Mouse (Mus musculus) spleen, adult 12 weeks (tissue): ENCODE data around the gene Draxin.
"Not testable (repeated sequence)": the region's sequence is repeated elsewhere in the genome, so short reads cannot be mapped to it uniquely, and the experiment has no call there.

ENCODE experiments used
- DNase-seq: peaks from one replicate; pipeline ENCODE4 v3.0.0; 2022; ENCODE audit warnings: low spot score

Gene Draxin

DNA sequence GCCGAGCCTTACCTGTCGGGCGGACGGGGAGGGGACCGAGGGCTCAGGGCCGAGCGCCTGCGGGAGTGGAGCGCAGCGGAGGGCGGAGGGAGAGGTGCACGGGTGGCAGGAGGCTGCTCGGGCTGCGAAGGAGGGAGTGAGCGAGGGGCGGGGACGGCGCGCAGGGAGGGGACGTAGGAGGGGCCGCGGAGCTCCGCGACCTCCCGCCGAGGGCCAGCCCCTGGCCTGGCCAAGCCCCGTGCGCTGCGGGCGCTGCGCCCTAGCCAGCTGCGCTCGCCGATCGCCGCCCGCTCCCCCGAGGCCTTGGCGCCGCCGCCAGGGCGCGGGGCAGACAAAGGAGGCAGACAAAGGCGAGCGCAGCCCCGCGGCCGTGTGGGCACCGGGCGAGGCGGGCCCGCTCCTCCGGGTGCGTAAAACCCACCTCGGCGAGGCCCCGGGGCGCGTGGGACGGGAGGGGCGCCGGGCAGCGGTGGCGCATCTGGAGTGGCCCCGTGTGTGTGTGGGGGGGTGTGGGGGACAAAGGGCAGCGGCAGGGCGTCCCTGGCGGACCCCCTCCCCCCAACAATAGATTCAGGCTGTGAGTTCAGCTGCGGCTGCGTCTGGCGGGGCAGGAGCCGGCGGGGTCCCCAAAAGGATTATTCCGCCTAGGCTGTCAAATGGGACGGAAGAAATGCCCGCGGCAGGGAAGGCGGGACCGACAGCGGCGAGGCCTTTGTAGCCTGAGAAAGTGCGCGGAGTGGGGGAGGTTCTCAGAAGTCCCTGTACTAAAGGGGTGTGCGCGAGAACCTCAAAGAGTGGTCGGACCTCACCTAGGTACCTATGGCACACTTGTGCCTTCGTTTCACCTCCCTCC is at the start of gene Draxin:
TSS of gene Draxin (minus strand) at position 138 of the 853 bp plus-strand sequence.
- no peak for DNase-seq

DNA sequence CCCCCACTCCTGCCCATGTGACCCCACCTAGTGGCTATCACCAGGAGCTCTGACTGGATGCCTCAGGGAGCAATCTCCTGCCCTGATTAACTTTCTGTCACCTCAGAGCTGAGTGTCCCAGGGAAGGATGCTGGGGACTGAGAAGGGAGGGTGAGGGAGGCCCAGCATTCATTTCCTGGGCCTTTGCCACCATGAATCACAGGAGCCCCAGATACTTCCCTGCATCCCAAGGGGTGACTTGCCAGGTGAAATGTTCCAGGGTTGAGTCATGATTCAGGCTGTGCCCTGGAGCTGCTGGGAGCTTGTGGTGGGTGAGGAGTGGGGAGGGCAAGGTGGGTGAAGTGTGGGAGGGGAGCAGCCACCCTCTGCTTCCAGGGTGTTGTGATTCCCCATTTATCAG is 47.2 kb upstream of the Draxin start:
- no peak for DNase-seq

DNA sequence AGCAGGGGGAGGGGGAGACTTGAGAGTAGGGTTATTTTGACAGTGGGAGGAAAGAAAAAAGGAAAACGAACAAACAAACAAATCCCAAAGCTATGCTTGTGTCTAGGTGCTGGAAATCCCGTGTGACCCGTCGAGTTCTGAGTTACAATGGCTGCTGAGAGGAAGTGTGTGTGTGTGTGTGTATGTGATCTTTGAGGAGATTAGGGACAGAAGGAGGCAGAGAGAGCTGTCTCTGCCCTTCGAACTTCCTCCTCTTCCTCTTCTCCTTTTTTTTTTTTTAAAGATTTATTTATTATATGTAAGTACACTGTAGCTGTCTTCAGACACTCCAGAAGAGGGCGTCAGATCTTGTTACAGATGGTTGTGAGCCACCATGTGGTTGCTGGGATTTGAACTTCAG is 46.1 kb upstream of the Draxin start:
- DNase-seq = not testable (repeated sequence)

DNA sequence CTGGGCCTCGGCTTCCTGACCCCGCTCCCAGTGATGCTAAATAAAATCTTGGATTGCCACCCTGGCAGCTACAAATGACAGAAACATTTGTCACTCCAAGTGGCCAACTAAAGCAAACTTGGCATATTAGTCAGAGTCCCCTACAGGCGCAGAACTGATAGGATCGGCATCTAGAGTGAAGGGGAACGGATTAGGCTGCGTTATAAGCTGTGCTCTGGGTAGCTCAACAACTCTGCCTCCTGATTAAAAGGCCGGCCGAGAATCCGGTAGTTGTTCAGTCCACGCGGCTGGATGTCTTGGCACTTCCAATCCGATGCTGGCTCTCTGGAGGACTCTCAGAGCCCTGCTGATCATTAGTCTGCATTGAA is 44.0 kb upstream of the Draxin start:
- DNase-seq = no peak

DNA sequence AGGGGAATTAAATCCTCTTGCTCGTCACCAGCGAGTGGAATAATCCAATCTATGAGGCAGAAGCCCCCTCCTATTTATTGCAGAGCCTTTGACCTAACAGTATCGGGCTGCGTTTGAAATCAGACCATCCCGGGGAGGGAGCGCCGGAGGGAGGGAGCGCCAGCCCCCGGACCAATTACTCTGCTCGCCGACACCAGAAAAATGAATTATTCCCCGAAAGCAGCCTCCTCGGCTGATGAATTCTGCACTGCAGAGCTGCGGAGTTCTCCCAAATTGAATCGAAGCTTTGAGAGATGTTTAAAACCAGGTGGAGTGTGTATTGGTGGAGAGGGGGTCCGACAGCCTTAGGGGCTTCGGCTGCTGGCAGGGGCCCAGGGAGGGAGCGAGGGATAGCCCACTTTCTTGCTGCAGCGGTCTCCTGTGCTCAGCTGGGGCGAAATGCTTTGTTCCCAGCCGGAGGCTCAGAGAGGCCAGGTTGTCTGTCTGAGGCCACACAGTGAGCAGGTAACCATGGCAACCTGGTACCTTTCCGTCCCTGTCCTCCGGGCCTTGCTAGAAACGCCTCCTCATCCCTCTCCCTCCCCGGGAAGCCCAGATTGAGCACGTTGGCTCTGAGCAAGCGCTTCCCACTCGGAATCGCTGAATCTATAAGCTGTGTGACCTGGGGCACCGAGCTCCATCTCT is 43.5 kb upstream of the Draxin start:
- DNase-seq = no peak

DNA sequence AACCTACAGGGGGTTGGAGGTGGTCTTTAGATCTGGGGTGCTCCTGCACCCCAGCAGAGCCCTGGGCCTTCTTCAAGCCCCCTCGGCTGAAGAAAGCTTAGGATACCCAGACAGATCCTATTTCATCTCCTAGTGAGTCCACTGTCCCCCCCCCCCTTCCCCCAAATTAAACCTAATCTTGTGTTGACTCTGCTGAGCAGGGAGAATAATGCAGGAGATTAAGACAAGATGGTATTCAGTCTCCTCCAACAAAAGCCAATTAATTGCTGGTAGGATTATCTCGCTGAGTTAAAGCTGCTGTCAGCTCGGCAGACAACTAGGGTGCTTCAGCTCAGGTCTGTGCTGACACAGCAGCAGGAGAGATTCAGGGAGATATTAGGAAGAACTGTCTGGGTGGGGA is 40.8 kb upstream of the Draxin start:
- no peak for DNase-seq

DNA sequence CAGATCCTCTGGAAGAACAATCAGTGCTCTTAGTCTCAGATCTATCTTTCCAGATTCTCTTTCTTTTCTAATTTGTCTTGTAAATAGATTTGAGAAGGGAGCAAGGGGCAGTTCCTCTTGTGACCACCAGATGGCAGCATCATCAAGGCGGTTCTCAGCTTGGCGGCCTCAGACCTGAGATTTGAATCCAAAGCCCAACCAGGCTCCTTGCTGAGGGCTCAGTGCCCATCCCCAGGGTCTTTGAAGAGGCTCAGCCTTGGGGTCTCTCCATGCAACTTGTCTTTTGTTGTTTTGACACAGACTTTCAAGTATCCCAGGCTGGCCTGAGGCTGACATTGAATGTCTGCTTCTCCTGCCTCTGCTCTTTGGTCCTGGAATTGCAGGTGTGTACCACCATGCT is 40.3 kb upstream of the Draxin start:
- no peak for DNase-seq

DNA sequence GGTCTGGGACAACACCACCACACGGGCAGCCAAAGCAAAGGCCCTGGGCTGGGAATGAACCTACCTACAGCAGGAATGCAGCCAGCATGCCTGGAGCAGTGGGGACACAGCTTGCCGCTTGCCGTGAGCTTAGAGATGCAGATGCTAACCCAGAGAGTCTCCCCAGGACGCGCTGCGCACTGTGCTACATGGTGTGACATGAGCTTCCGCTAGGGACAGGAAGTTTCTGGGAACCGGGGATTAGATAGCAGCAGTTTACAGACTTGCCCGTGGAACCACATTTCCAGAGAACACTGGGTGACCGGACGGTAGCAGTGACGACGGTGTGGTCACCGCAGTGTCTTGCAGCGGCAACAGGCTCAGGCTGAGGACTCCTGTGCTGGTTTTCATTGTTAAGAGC is 39.1 kb upstream of the Draxin start:
- no peak for DNase-seq

DNA sequence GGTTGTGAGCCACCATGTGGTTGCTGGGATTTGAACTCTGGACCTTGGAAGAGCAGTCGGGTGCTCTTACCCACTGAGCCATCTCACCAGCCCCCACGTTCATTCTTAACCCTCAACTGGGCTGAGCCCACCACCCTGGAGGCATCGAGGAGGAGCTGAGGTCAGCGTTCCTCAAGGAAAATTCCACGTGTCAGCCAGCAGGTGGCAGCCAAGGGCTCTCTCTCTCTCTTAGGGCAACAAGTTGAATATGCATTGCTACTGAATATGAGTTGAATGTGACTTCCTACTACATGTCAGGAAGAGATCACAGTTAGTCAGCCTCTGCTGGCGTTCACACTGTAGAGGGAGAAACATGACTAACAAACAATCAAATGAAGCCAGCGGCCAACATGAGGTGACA is 37.8 kb upstream of the Draxin start:
- no peak for DNase-seq

DNA sequence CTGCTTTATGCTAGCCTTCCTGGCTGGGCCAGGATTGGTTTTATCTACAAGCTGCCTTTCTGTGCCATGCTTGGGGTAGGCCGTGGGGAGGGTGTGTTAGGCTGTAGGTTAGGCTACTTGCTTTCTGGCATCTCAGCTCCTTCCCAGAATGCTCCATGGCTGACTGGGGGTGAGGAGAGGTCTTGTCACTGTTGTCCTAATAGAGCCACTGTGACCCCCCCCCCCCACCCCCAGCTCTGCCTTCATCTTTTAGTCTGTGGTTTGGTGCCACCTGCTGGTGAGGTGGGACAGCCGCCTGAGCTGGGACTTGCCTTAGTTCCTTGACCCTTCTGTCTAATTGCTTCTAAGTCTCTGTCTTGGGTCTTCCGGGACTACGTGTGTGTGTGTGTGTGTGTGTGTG is 36.5 kb upstream of the Draxin start:
- no peak for DNase-seq

DNA sequence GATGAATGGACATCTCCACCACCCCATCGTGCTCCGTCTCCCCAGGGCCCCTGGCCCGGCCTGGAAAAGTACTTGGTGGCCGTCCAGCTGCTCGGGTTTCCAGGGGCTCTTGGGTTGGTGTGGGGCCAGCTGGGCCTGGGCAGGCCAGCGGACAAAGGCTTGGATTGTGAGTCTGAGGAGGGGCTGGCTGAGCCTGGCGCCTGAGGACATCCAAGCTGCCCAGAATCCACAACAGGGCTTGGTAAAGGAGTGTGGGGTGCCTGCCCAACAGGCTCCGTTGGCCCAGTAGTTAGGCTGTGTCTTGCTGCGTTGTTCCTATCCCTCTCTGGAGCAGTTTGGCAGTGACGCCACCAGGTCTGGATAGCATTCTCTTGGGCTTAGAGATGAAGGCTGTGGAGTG is 35.9 kb upstream of the Draxin start:
- no peak for DNase-seq

DNA sequence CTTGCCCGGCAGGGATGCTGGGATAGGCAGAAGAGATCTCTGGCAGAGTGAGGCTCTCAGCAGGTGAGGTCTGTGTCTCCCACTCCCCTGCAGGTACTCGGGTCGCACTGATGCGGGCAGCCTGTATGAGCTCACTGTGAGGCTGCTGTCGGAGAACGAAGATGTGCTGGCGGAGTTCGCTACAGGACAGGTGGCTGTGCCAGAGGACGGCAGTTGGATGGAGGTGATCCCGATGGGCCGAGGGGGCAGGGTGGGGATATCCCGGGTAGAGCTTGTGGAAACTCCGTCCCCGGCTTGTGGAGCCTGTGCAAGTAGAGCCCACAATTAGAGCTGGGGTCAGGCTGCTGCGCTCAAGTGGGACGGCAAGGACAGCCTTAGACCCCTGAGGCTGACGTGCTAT is 35.1 kb upstream of the Draxin start:
- no peak for DNase-seq

DNA sequence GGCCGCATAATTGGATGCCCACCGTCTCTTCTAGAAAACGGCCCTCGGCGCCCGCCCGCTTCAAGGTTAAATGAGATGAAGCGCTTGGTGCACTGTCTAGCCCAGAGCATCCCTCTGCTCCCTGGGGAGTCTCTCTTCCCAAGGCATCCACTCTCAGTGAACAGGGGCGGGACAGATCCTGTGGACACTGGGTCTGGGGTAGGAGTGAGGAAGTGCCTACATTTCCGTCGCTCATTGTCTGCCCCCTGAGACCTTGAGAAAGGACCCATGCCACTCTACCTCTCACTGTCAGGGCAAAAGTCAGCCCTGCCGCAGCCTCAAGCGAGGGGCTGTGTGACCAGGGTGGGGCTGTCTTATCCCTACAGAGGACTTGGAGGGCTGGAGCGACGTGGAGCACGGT is 34.0 kb upstream of the Draxin start:
- no peak for DNase-seq

DNA sequence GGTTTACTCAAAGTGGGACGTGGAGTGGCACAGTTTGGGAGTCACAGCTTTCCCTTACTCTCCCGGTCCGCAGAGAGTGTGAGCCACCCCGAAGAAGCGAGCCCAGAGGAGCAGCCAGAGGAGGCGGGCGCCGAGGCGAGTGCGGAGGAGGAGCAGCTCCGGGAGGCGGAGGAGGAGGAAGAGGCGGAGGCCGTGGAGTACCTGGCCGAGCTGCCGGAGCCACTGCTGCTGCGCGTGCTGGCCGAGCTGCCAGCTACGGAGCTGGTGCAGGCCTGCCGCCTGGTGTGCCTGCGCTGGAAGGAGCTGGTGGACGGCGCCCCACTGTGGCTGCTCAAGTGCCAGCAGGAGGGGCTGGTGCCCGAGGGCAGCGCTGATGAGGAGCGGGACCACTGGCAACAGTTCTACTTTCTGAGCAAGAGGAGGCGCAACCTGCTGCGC is 33.5 kb upstream of the Draxin start:
- DNase-seq = no peak

DNA sequence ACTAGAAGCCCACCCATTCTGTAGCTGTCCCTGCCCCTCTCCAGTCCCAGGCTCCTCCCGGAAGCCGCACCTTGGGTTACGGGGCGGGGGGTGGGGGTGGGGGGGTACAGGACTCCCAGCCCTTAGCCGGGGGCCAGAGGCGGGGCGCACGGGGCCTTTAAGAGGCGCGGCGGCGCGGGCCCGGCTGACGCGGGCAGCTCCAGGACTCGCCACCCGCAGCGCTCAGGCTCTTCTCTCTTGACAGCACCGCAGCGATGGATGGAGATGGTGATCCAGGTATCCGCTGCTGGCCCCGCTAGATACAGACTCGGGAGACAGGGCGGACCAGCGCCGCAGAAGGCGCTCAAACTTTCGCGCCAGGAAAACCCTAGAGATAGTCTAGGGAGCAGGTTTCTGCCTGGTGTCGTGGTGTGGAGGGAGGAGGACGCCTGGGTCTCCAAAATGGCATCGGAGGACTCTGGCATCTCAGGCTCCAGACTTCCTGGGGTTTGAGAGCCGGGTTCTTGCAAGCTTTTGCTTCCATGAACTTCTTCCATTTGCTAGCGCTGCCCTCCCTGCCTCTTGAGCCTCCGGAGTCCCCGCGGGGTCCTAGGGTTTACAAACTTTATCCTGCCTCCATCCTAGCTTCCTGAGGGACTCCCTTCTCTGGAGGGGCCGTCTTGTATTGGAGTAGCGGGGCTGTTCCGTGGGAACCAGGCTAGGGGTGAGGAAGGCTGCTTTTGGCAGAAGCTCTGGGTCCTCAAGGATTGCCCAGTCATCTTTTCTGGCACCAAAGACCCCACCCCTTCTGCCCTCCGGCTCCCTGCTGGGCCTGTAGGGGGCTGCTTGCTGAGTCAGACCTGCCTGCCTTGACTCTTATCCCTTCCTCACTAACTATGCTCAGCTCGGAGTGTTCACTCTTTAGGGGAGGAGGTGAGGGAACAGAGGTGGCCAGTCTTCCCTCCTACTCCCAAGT is 30.2 kb upstream of the Draxin start, which contains the start of the genes Fbxo44 and Fbxo2:
TSS of gene Fbxo44 (minus strand) at position 47 of the 955 bp plus-strand sequence.
TSS of gene Fbxo2 (plus strand) at position 186 of the 955 bp plus-strand sequence.
- no peak for DNase-seq

DNA sequence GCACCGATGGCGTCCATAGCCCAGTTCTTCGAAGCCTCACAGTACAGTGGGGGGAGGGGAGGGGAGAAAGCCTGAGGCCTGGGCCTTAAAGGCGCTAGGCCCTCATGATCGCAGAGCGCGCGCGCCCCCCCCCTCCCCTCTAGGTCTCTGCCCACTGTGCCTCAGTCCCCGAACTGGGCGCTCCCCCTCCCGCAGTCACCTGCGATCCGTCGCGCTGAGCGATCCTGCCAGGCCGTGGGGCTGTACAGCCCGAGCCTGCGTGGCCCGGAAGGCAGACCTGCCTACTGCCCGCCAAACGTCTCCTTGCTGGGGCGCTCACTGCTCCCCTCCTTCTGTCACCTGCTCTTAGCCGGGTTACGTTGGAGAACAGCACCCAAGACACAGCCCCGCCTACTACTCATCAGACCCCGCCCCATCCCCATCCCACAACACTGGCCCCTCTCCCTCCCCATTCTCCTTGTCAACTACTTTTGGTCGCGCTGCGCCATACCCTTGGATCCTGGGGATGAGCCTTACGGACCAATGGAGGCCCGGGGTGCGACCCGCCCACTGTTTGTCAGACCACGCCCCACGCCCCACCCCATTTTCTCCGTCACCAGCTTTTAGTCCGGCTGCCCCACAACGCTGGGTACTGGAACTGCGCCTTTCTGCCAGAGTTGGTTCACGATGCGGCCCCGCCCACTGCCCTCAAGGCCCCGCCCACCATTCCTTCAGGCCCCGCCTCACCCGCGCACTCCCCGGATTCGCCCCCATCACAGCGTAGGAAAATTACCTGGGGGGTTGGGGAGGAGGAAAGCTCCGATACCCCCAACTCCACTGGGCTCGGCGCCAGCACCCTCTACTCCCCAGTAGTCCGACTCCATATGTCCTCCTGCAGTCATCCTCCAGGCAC is 29.3 kb upstream of the Draxin start:
- DNase-seq = peak; percentile 65

DNA sequence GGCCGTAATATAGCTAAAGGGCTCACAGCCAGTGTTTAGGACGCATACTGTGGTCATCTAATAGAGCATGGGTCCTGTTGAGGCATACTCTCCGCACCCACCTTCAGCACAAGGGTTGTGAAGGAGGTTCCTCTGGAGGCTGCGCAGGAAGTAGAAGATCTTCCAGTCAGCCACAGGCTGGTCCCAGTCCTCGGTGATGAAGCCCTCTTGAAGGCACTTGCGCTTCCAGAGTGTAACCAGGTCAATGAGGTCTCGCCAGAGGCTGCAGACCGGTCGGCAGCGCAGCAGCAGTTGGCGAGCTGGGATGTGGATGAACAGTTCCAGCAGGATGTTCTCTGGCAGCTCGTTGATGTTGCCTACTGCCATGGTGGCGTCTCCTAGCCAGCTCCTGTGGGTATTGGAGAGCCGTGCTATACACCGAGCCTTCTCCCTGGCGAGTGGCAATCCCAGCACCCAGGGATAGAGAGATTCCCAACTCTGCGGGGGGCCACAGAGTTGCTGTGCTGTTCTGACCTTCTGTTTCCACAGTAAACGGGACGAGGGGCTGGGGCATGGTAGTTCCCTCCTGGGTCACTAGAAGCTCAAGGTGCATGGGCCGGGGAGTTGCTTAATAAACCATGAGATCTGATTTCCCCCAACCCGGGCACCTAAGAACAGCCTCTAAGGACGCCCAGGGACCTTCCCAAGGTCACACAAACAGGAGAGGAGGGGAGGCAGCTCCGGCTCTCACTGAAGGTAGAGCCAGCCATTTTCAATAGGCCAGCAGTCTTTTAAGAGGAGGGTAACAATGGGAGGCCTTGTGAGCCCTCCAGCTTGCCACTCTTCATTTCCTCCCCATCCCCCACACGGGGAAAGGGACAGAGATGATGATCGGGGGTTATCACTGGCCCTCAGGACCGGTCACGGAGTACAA is 28.2 kb upstream of the Draxin start:
- no peak for DNase-seq

DNA sequence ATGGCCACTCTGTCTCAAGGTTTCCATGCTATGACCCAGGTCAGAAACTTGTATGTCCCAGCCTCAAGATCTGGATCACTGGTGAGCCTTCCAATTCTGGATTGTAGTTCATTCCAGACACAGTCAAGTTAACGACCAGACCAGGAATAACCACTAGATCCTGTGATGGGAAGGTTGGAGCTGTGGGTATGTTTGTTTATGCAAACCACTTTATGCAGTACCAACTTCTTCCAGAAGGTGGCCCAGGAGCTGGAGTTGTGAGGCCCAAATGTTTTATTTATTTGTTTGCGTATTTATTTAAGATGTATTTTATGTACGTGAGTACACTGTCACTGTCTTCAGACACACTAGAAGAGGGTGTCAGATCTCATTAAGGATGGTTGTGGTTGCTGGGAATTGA is 24.5 kb upstream of the Draxin start:
- DNase-seq = no peak

DNA sequence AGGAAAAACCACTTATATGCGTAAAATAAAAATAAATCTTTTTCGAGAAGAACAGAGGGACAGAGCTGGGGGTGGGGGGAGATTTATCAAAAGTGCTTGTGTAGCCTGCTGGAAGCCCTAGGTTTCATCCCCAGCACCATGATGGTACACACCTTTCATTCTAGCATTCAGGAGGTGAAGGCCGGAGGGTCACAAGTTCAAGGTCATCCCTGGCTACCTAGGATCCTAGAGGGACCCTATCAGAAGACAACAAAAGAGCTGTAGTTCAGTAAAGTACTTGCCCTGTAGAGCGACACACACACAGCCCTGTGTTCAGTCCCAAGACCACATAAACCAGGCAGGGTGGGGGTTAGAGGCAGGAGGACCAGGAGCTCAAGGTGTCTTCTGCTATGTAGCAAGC is 23.5 kb upstream of the Draxin start:
- no peak for DNase-seq

DNA sequence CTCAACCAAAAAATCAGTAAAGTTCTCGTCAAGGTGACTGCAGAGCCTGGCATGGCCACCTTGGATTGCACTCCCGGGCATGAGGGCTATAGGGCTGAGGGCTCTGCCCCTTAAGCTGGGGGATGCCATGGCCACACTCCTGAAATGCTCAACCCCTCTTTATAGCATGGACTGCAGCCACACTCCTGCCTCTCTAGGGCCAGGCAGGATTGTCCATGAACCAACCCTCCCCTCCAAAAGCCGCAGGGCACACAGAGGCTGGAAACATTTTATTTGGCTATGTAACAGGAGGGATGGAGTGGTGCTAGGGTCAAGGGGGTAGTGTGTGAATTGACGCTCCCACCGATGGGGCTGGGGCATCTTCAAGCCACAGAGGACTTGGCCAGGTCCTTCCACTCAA is 22.0 kb upstream of the Draxin start:
- no peak for DNase-seq
